Mouse (Mus musculus) left cerebral cortex, adult 8-10 months (tissue): ENCODE results near the gene Dusp6. TPM values are rescaled to one million over a fixed set of nuclear protein-coding genes. Genes with fewer than 3 reads are reported as not detected.
A peak's percentile ranks its signal among the peaks of the same experiment; 100 is the strongest.

Experiments used
- DNase-seq, 2 experiments: peaks; one replicate each; pipeline ENCODE4 v3.0.0; 2022; ENCODE audit warnings: low spot score in 2 of 2
- total RNA-seq, 4 experiments: library from RNA; stranded (reverse); gene quantifications; 2 replicates each; pipeline ENCODE4 v1.2.4; 2022

Gene Dusp6
- total RNA-seq, 4 experiments from 2014 or later: 46.0 to 76.2 (median 60.7) TPM

DNA sequence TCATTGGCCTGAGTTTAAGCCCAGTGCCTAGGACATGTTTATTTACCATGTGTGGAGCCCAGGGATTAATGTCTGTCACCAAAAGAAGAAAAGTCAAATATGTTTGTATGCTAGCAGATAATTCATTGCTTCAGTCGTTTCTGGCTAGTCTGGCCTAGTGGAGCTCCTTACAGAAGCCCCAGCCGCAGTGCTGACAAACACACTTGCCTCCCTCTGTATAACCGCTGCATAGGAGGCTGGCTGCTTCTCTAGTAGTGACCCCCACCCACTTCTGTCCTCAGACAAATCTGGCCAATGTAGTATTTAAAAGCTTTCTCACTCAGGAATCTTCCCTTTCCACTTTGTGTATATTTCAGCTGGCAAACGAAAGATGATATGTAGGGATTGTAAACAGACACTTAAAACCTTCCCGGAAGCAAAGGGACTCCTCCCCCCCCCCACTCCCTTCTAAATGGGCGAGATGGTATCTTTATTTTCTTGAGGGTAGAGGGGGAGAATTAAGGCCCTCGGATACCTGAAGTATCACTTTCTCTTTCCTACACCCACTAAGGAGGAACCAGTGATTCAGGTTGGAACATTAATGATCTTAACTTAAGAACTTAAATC is 18.3 kb upstream of the Dusp6 start:
- no peak for DNase-seq

DNA sequence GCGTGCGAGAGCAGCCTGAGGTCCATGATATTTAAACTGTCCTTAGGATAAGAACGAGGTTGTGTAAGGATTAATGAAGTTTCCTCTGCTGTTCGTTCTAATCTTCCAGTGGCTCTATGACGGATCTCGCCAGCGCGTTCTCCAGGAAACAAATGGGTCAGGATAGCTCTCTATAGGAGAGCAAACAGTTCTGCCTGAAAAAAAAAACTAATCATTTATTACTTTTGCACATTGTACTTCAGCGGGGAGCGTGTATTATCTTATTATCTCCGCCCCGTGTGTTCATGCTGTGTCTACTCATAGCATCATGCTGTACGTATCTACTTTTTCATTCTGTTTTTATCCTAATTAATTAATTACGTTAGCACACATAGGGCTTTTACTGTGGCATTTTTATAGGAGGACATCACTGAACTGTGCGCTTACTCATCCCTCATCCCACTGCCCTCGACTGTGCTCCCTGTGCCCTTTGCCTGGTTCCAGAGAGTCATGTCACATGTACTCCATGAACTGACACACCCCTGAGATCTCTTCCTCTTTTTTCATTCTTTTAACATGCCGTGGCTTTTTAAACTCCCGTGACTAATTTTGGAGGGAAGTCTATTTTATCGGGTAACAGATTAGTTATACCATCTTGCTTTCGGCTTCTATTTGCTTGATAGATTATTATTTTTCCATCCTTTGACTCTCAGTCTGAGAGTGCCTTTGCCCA is 16.1 kb upstream of the Dusp6 start:
- no peak for DNase-seq

GRCm38 (mm10) chr10:99250874-99251281 is 12.2 kb upstream of the Dusp6 start:
- DNase-seq: peak; percentile 32 to 58

GRCm38 (mm10) chr10:99253412-99253811 is 9.6 kb upstream of the Dusp6 start:
- no peak for DNase-seq

DNA sequence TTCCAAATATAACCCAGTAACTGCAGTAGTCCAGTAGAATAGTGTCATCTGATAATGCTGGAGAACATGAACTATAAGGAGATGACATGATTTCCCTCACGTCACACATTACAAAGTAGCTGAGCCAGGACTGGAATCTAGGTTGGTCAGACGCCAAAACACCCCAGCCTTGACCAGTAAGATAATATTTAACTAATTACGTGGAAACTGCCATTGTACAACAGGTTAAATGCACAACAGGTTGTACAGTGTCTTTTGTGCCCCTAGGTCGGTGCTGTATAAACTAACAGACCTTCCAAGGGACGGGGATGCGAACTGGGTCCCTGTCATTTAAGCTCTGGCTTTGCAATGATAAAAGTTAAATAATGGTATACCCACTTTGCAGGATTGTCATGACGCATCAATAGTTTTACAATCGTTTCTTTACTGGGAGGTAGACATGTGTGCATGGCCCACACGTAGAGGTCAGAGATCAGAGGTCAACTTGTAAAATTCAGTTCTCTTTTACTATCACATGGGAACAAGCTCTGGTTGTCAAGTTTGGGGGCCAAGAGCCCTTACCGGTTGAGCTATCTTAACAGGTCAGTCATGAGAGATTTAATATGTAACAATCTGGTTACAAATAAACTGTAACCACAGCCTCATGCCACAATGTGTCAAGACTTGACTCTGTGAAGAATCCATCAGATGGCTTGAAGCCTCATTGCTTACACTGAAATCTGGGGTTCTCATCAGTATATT is 7.0 kb upstream of the Dusp6 start:
- no peak for DNase-seq

- no peak for DNase-seq
Measured at GRCm38 (mm10) chr10:99257531-99257930, 5.5 kb upstream of the Dusp6 start.

DNA sequence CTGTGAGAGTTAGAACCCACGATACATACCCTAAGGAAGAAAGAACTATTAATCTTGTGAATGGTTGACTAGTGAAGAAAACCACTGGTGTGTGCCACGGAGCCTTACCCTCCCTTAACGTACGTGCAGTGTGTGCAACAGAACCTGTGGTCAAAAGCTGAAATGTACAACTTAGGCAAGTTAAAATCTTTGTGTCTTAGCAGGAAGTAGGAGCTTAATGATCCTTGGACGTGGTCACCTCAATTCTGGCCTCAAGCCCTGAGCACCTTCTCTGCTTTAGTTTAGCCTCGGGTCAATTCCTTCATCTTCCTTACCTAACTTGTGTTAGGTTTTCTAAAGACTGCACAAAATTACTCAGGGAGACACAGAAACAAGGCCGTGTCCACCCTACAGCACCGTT is 3.2 kb upstream of the Dusp6 start:
- DNase-seq: no peak

GRCm38 (mm10) chr10:99261151-99261635 is 1.8 kb upstream of the Dusp6 start:
- DNase-seq: peak; percentile 68 to 90

- peak; percentile 72 to 73 for DNase-seq
Measured at GRCm38 (mm10) chr10:99261636-99262318, 1.3 kb upstream of the Dusp6 start.

- DNase-seq: no peak
Measured at GRCm38 (mm10) chr10:99262319-99262866, 638 bp upstream of the Dusp6 start.

DNA sequence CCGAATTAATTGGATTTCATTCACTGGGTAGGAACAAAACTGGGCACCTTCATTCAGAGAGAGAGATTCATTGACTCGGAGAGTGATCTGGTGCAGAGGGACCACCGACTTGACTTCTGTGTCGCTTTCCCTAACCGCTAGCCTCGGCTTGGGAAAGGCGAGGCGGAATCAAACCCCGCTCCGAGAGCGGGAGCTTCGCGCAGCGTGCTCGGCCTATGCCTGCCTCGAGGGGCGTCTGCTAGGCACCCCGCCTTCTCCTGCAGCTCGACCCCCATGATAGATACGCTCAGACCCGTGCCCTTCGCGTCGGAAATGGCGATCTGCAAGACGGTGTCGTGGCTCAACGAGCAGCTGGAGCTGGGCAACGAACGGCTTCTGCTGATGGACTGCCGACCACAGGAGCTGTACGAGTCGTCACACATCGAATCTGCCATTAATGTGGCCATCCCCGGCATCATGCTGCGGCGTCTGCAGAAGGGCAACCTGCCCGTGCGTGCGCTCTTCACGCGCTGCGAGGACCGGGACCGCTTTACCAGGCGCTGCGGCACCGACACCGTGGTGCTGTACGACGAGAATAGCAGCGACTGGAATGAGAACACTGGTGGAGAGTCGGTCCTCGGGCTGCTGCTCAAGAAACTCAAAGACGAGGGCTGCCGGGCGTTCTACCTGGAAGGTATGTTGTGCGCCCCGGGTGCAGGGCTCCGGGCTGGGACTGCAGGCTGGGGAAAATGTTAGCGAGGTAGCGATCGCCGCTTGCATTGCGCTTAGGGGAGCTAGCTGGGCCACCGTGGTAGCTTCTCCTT is 589 bp downstream of the Dusp6 start:
- peak; percentile 26 to 39 for DNase-seq

GRCm38 (mm10) chr10:99264301-99265010 is 1.4 kb downstream of the Dusp6 start:
- no peak for DNase-seq

GRCm38 (mm10) chr10:99265011-99265694 is 2.1 kb downstream of the Dusp6 start:
- DNase-seq: no peak

GRCm38 (mm10) chr10:99266025-99266424 is 3.0 kb downstream of the Dusp6 start:
- no peak for DNase-seq

- DNase-seq: no peak
Measured at GRCm38 (mm10) chr10:99267621-99268020, 4.6 kb downstream of the Dusp6 start.

GRCm38 (mm10) chr10:99268421-99269300 is 5.6 kb downstream of the Dusp6 start:
- DNase-seq: peak in 1 of 2 experiments; percentile 24

- DNase-seq: no peak
Measured at GRCm38 (mm10) chr10:99269301-99269701, 6.3 kb downstream of the Dusp6 start.

DNA sequence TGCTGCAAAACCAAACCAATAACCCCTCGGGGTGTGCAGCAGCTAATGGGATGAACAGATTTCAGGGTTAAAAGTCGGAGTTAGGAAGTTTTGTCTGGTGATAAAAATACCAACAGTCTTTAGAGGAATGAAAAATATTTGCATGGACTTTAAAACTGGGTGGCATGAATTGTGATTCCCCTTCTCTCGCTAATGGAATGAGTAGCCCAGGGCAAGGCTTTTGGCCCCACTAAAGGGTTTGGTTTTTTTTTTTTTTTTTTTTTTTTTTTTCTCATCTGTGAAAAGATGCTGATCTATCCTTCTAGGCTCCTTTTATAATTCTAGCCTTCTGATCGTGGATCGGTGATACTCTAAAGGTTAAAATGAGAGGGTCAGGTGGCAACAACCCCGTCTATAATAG is 6.7 kb downstream of the Dusp6 start:
- no peak for DNase-seq
